Mouse (Mus musculus): ENCODE results near the gene Ccdc183. TPM values are rescaled to one million over a fixed set of nuclear protein-coding genes. Genes with fewer than 3 reads are reported as not detected.

Gene Ccdc183
- not detected for polyA plus RNA-seq (2015; fragmentation: Illumina TruSeq; extraction: RNeasy Lipid Tissue Mini Kit (QIAGEN cat#74804); ENCODE audit: insufficient read depth, low replicate concordance)

GRCm38 (mm10) chr2:25617578-25617977 is at the start of gene Ccdc183:
Ccdc183 (minus strand) TSS chr2:25617678.

GRCm38 (mm10) chr2:25657652-25658051 is 40.2 kb upstream of the Ccdc183 start, which contains the start of gene Lcn5:
Lcn5 (plus strand) TSS chr2:25657952.

DNA sequence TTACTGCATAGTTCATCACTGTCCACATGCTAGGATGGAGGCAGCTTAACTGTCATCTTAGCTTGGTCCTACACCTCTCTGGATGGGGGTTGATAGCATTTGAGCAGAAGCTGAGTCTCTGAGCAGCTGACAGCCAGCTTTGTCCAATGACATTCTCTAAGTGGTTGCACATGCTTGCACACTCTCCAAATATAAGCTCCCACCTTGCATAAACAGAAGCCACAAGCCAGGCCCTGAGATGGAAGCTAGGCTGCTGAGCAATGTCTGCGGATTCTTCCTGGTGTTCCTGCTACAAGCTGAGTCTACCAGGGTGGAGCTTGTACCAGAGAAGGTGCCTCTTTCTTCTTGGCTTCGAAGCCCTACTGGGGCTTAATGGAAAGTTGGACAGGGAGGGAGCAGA is 35.4 kb upstream of the Ccdc183 start, which contains the start of gene Lcn8:
Gene Lcn8, plus strand, starts transcription at position 219 of the 400 bp plus-strand sequence.

DNA sequence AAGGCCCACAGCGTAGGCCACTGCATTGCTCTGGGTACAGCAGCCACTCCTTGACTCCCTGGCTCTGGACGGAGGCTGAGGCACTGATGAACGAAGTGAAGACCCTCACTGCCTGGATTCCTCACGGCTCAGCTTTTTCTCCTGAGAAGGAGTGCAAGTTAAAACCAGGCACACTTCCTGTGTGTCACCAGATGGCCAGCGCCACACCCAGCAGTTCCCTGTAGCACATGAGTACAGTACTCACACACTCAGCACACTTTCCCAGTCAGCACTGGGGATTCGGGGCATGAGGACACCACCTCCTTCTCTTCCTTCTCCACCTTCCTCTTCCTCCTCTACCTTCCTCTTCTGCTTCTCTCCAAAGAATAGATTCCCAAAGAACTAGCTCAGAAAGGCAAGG is 10.3 kb upstream of the Ccdc183 start, which contains the start of gene Fcna:
Gene Fcna, minus strand, starts transcription at position 220 of the 400 bp plus-strand sequence.

DNA sequence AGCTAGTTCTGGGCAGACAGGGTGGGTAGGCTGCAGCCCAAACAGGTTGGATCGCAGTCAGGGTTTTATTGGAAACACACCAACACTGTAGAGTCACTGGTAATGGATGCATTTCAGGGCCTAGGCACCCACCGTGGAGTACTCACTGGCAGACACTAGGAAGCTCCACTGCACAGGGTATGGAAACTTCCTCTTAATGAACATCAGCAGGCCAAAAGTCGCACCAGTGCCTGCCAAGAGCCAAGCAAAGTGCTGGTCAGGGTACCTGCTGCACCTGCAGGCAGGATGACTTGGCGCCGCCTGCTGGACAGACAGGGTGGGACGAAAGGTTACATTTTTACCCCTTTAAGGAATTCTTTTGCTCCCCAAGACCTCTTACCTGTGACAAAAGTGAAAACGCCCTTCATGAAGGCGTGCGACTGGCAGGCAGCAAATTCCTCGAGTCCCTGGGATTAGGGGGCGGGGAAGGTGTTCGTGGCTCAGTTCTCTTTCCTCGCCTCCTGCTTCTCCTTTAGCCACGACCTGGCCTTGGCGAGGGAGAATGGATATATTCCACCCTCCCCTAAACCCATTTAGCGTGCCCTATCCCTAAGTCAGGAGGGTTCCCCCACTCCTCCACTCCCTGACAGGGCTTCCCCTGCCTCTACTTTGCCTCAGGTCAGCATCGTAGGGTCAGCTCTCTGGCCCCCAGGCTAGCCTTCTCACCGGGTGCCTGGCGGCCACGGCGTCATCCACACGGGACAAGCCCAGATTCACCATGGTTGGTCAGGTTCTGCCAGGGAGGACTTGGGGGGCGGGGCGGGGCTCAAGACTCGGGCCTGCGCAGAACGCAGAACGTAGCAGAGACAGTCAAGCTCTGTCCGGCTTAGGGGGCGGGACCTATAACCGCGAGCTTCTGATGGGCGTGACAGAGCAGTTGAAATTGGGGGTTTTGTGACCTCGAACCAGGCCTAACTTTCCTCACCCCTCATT is 4.0 kb upstream of the Ccdc183 start, which contains the start of gene Tmem141:
Gene Tmem141, minus strand, starts transcription at position 777 of the 972 bp plus-strand sequence.

DNA sequence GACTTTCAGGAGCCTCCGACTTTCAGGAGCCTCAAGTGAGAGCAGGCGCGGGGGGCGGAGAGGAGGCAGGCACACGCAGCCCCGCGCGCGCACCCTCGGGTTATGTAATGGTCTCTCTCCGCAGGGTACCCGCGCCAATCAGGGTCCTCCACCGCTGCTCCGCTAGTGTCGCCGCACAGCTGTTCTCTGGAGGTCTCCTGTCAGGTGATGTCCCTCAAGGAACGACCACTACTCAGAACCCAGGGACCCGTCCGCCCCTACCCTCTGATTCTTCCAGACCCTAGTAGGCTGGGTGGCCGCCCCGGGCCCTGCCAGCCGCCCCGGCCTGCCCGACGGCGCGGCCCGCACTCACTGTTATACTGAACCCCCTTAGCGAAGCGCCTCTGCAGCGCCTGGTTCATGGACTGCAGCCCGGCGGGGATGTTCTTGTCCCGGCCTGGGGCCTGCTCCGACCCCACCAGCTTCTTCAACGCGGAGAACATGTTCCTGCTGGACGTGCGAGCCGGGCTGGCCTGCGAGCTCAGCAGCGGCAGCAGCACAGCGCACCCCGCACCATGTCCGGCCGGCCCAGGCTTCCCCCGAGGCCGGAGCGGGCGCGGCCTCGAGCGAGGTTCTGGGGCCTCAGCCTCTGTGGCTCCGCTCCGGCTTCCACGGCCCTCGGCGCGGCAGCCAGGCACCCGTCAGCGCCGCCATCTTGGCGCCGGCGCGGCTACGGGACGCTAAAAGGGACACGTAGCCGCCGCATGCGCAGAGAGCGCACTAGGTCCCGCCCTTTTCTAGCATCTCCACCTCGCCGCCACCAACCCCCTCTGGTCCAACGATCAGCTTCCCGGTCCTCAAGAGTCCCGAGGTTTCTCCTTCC is 9.5 kb downstream of the Ccdc183 start, which contains the start of gene Rabl6:
Gene Rabl6, minus strand, starts transcription at position 761 of the 862 bp plus-strand sequence.

GRCm38 (mm10) chr2:25581294-25581864 is 36.1 kb downstream of the Ccdc183 start, which contains the start of gene Ajm1:
Ajm1 (minus strand) TSS chr2:25581757.

DNA sequence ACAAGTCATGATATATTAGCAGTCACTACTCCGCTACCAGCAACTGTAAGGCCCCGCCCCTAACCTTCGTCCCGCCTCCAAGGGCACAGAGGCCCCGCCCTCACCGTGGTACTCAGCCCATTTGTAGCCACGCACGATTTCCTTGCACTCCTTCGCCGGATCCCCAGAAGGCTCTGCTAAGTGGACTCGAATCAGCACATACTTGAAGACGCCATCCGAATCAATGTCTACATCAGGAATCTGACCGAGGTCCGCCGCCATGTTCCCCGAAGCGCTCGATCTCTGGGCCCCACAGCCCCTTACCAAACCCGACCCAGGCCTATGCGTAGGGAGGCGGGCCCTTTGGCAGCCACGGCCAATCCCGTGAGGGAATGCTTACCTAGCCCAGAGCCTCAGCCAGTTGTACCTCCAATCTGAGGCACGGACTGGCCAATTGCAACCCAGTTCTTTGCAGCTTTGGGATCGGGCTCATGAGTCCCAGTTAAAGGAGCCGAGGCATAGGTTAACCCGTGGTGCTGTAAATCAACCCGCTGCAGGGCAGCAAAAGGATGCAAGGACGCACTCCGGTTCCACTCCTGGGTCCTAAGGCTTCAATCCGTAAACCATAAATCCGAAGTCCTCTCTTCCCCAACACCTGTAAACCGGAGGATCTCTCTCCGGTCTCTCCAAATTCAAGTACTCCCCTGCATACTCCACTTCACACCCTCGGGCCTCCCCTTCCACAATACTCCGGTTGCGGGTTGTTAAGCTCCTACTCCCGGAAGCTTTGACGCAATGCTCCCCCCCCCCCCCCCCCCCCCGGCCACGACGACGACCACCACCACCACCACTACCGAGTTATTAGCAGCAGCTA is 42.7 kb downstream of the Ccdc183 start, which contains the start of the genes Mamdc4 and Phpt1:
Gene Mamdc4, minus strand, starts transcription at position 267 of the 853 bp plus-strand sequence.
Gene Phpt1, minus strand, starts transcription at position 646 of the 853 bp plus-strand sequence.

Other genes starting within 250 kb of the Ccdc183 start
- gene Sapcd2, start 245.4 kb downstream of the Ccdc183 start, polyA plus RNA-seq (2015; fragmentation: Illumina TruSeq; extraction: RNeasy Lipid Tissue Mini Kit (QIAGEN cat#74804); ENCODE audit: insufficient read depth, low replicate concordance): 0.75 TPM
- gene Entpd2, start 221.8 kb downstream of the Ccdc183 start, polyA plus RNA-seq (2015; fragmentation: Illumina TruSeq; extraction: RNeasy Lipid Tissue Mini Kit (QIAGEN cat#74804); ENCODE audit: insufficient read depth, low replicate concordance): 1.2 TPM
- gene Npdc1, start 218.3 kb downstream of the Ccdc183 start, polyA plus RNA-seq (2015; fragmentation: Illumina TruSeq; extraction: RNeasy Lipid Tissue Mini Kit (QIAGEN cat#74804); ENCODE audit: insufficient read depth, low replicate concordance): 12.1 TPM
- gene Fut7, start 194.4 kb downstream of the Ccdc183 start, polyA plus RNA-seq (2015; fragmentation: Illumina TruSeq; extraction: RNeasy Lipid Tissue Mini Kit (QIAGEN cat#74804); ENCODE audit: insufficient read depth, low replicate concordance): 1.4 TPM
- 17.7 TPM for gene Abca2, start 189.0 kb downstream of the Ccdc183 start, polyA plus RNA-seq (2015; fragmentation: Illumina TruSeq; extraction: RNeasy Lipid Tissue Mini Kit (QIAGEN cat#74804); ENCODE audit: insufficient read depth, low replicate concordance)
- gene Clic3, start 160.8 kb downstream of the Ccdc183 start, polyA plus RNA-seq (2015; fragmentation: Illumina TruSeq; extraction: RNeasy Lipid Tissue Mini Kit (QIAGEN cat#74804); ENCODE audit: insufficient read depth, low replicate concordance): not detected
- gene Paxx, start 156.6 kb downstream of the Ccdc183 start, polyA plus RNA-seq (2015; fragmentation: Illumina TruSeq; extraction: RNeasy Lipid Tissue Mini Kit (QIAGEN cat#74804); ENCODE audit: insufficient read depth, low replicate concordance): 33.9 TPM
- gene Ptgds, start 147.6 kb downstream of the Ccdc183 start, polyA plus RNA-seq (2015; fragmentation: Illumina TruSeq; extraction: RNeasy Lipid Tissue Mini Kit (QIAGEN cat#74804); ENCODE audit: insufficient read depth, low replicate concordance): not detected
- not detected for gene Lcn12, start 123.8 kb downstream of the Ccdc183 start, polyA plus RNA-seq (2015; fragmentation: Illumina TruSeq; extraction: RNeasy Lipid Tissue Mini Kit (QIAGEN cat#74804); ENCODE audit: insufficient read depth, low replicate concordance)
- 33.4 TPM for gene Fbxw5, start 116.9 kb downstream of the Ccdc183 start, polyA plus RNA-seq (2015; fragmentation: Illumina TruSeq; extraction: RNeasy Lipid Tissue Mini Kit (QIAGEN cat#74804); ENCODE audit: insufficient read depth, low replicate concordance)
- gene C8g, start 116.0 kb downstream of the Ccdc183 start, polyA plus RNA-seq (2015; fragmentation: Illumina TruSeq; extraction: RNeasy Lipid Tissue Mini Kit (QIAGEN cat#74804); ENCODE audit: insufficient read depth, low replicate concordance): 0.72 TPM
- 24.0 TPM for gene Traf2, start 70.7 kb downstream of the Ccdc183 start, polyA plus RNA-seq (2015; fragmentation: Illumina TruSeq; extraction: RNeasy Lipid Tissue Mini Kit (QIAGEN cat#74804); ENCODE audit: insufficient read depth, low replicate concordance)
- gene Edf1, start 59.8 kb downstream of the Ccdc183 start, polyA plus RNA-seq (2015; fragmentation: Illumina TruSeq; extraction: RNeasy Lipid Tissue Mini Kit (QIAGEN cat#74804); ENCODE audit: insufficient read depth, low replicate concordance): 41.3 TPM
- 0.43 TPM for gene Mamdc4, start 42.8 kb downstream of the Ccdc183 start, polyA plus RNA-seq (2015; fragmentation: Illumina TruSeq; extraction: RNeasy Lipid Tissue Mini Kit (QIAGEN cat#74804); ENCODE audit: insufficient read depth, low replicate concordance)
- 21.0 TPM for gene Phpt1, start 42.5 kb downstream of the Ccdc183 start, polyA plus RNA-seq (2015; fragmentation: Illumina TruSeq; extraction: RNeasy Lipid Tissue Mini Kit (QIAGEN cat#74804); ENCODE audit: insufficient read depth, low replicate concordance)
- gene Ajm1, start 35.9 kb downstream of the Ccdc183 start, polyA plus RNA-seq (2015; fragmentation: Illumina TruSeq; extraction: RNeasy Lipid Tissue Mini Kit (QIAGEN cat#74804); ENCODE audit: insufficient read depth, low replicate concordance): 0.72 TPM
- gene Rabl6, start 9.2 kb downstream of the Ccdc183 start, polyA plus RNA-seq (2015; fragmentation: Illumina TruSeq; extraction: RNeasy Lipid Tissue Mini Kit (QIAGEN cat#74804); ENCODE audit: insufficient read depth, low replicate concordance): 59.4 TPM
- gene Tmem141, start 4.3 kb upstream of the Ccdc183 start, polyA plus RNA-seq (2015; fragmentation: Illumina TruSeq; extraction: RNeasy Lipid Tissue Mini Kit (QIAGEN cat#74804); ENCODE audit: insufficient read depth, low replicate concordance): 14.0 TPM
- 205 TPM for gene Fcna, start 10.4 kb upstream of the Ccdc183 start, polyA plus RNA-seq (2015; fragmentation: Illumina TruSeq; extraction: RNeasy Lipid Tissue Mini Kit (QIAGEN cat#74804); ENCODE audit: insufficient read depth, low replicate concordance)
- gene Lcn8, start 35.4 kb upstream of the Ccdc183 start, polyA plus RNA-seq (2015; fragmentation: Illumina TruSeq; extraction: RNeasy Lipid Tissue Mini Kit (QIAGEN cat#74804); ENCODE audit: insufficient read depth, low replicate concordance): not detected
- gene Lcn5, start 40.3 kb upstream of the Ccdc183 start, polyA plus RNA-seq (2015; fragmentation: Illumina TruSeq; extraction: RNeasy Lipid Tissue Mini Kit (QIAGEN cat#74804); ENCODE audit: insufficient read depth, low replicate concordance): not detected
- gene Lcn6, start 59.1 kb upstream of the Ccdc183 start, polyA plus RNA-seq (2015; fragmentation: Illumina TruSeq; extraction: RNeasy Lipid Tissue Mini Kit (QIAGEN cat#74804); ENCODE audit: insufficient read depth, low replicate concordance): not detected
- not detected for gene Lcn10, start 65.0 kb upstream of the Ccdc183 start, polyA plus RNA-seq (2015; fragmentation: Illumina TruSeq; extraction: RNeasy Lipid Tissue Mini Kit (QIAGEN cat#74804); ENCODE audit: insufficient read depth, low replicate concordance)
- gene Obp2a, start 82.4 kb upstream of the Ccdc183 start, polyA plus RNA-seq (2015; fragmentation: Illumina TruSeq; extraction: RNeasy Lipid Tissue Mini Kit (QIAGEN cat#74804); ENCODE audit: insufficient read depth, low replicate concordance): not detected
- 11.3 TPM for gene Bmyc, start 89.1 kb upstream of the Ccdc183 start, polyA plus RNA-seq (2015; fragmentation: Illumina TruSeq; extraction: RNeasy Lipid Tissue Mini Kit (QIAGEN cat#74804); ENCODE audit: insufficient read depth, low replicate concordance)
- gene Obp2b, start 119.3 kb upstream of the Ccdc183 start, polyA plus RNA-seq (2015; fragmentation: Illumina TruSeq; extraction: RNeasy Lipid Tissue Mini Kit (QIAGEN cat#74804); ENCODE audit: insufficient read depth, low replicate concordance): not detected
- gene Lcn3, start 147.9 kb upstream of the Ccdc183 start, polyA plus RNA-seq (2015; fragmentation: Illumina TruSeq; extraction: RNeasy Lipid Tissue Mini Kit (QIAGEN cat#74804); ENCODE audit: insufficient read depth, low replicate concordance): not detected
- not detected for gene Lcn11, start 159.3 kb upstream of the Ccdc183 start, polyA plus RNA-seq (2015; fragmentation: Illumina TruSeq; extraction: RNeasy Lipid Tissue Mini Kit (QIAGEN cat#74804); ENCODE audit: insufficient read depth, low replicate concordance)
- gene Gm13539, start 164.6 kb upstream of the Ccdc183 start, polyA plus RNA-seq (2015; fragmentation: Illumina TruSeq; extraction: RNeasy Lipid Tissue Mini Kit (QIAGEN cat#74804); ENCODE audit: insufficient read depth, low replicate concordance): not detected
- gene Glt6d1, start 198.2 kb upstream of the Ccdc183 start, polyA plus RNA-seq (2015; fragmentation: Illumina TruSeq; extraction: RNeasy Lipid Tissue Mini Kit (QIAGEN cat#74804); ENCODE audit: insufficient read depth, low replicate concordance): not detected
- not detected for gene Lcn9, start 205.5 kb upstream of the Ccdc183 start, polyA plus RNA-seq (2015; fragmentation: Illumina TruSeq; extraction: RNeasy Lipid Tissue Mini Kit (QIAGEN cat#74804); ENCODE audit: insufficient read depth, low replicate concordance)
- not detected for gene Sohlh1, start 229.6 kb upstream of the Ccdc183 start, polyA plus RNA-seq (2015; fragmentation: Illumina TruSeq; extraction: RNeasy Lipid Tissue Mini Kit (QIAGEN cat#74804); ENCODE audit: insufficient read depth, low replicate concordance)
- not detected for gene Kcnt1, start 246.1 kb upstream of the Ccdc183 start, polyA plus RNA-seq (2015; fragmentation: Illumina TruSeq; extraction: RNeasy Lipid Tissue Mini Kit (QIAGEN cat#74804); ENCODE audit: insufficient read depth, low replicate concordance)

Data from spleen, adult 10 weeks (tissue).